8 mouse cellular contexts compared by ENCODE assay signal in genomic region chr11:115249721-115250404, GRCm38 (mm10). TPM values are rescaled to one million over a fixed set of nuclear protein-coding genes. Genes with fewer than 3 reads are reported as not detected.
DNase-seq lines count a peak whose midpoint lies in the region; ATAC-seq lines count a peak whose summit lies in the region.

No protein-coding gene starts in this region.

- peaks cover 6% of the 10 kb centered on the region; the same call in 1 of the 2 replicates for H3K36me3 ChIP-seq in heart, embryonic 12.5 days
- H3K36me3 ChIP-seq in heart, embryonic 15.5 days: no peaks in the 10 kb centered on the region; the same call in 1 of the 2 replicates
- H3K36me3 ChIP-seq in liver, embryonic 15.5 days (replicated peaks): no peaks in the 10 kb centered on the region

- H3K4me3 ChIP-seq in heart, embryonic 12.5 days: peak overlapping the region; percentile 51
- H3K4me3 ChIP-seq in heart, embryonic 15.5 days: peak overlapping the region; percentile 42
- H3K4me3 ChIP-seq in liver, embryonic 15.5 days (replicated peaks): peak overlapping the region; percentile 32

- no peaks in the 10 kb centered on the region for H3K9me3 ChIP-seq in heart, embryonic 12.5 days (replicated peaks)
- no peaks in the 10 kb centered on the region for H3K9me3 ChIP-seq in heart, embryonic 15.5 days (replicated peaks)
- no peaks in the 10 kb centered on the region for H3K9me3 ChIP-seq in liver, embryonic 15.5 days (replicated peaks)

- H3K27ac ChIP-seq in heart, embryonic 12.5 days (ENCODE audit: poor library complexity, severe bottlenecking): no peak overlapping the region
- H3K27ac ChIP-seq in heart, embryonic 15.5 days: no peak overlapping the region
- H3K27ac ChIP-seq in liver, embryonic 15.5 days (replicated peaks): no peak overlapping the region

- 0 out of 2 replicates have a peak, but pooled peaks have one; percentile 23 for ATAC-seq in heart, embryonic 12.5 days (ENCODE audit: insufficient number of reproducible peaks, low FRiP score)
- no peak for ATAC-seq in heart, embryonic 15.5 days (replicated peaks; ENCODE audit: insufficient number of reproducible peaks, insufficient read depth, low FRiP score, low read depth)
- no peak for ATAC-seq in liver, embryonic 15.5 days (ENCODE audit: insufficient read depth)

- peak overlapping the region; percentile 25 for H3K9ac ChIP-seq in heart, embryonic 12.5 days
- peak overlapping the region; percentile 31; the same call in 1 of the 2 replicates for H3K9ac ChIP-seq in heart, embryonic 15.5 days
- H3K9ac ChIP-seq in liver, embryonic 15.5 days: no peak overlapping the region

- WGBS in heart, embryonic 12.5 days: 2% methylated on average over 62 of the region's 63 CpGs
- 3% methylated on average over 63 of the region's 63 CpGs for WGBS in heart, embryonic 15.5 days
- WGBS in liver, embryonic 15.5 days (ENCODE audit: insufficient replicate concordance): 4% methylated on average over 63 of the region's 63 CpGs

- peaks cover 100% of the 10 kb centered on the region for H3K27me3 ChIP-seq in heart, embryonic 12.5 days (replicated peaks)
- peaks cover 91% of the 10 kb centered on the region for H3K27me3 ChIP-seq in heart, embryonic 15.5 days
- H3K27me3 ChIP-seq in liver, embryonic 15.5 days: peaks cover 78% of the 10 kb centered on the region

- intact Hi-C loops in heart, postnatal 25 days (cut with DNase I): no loop called here

- no peak for DNase-seq in heart, postnatal 25 days (ENCODE audit: low spot score)
- DNase-seq in adrenal gland, postnatal 25 days: peak; percentile 43
- no peak for DNase-seq in MN1 (ENCODE audit: low spot score)
- no peak for DNase-seq in urinary bladder, adult 2 months (ENCODE audit: low spot score)
- DNase-seq in right cerebral cortex, postnatal 10 days (ENCODE audit: low spot score in 2 of 2): no peak

- H3K4me1 ChIP-seq in heart, embryonic 12.5 days (replicated peaks): peaks cover 26% of the 10 kb centered on the region
- H3K4me1 ChIP-seq in heart, embryonic 15.5 days (replicated peaks): peaks cover 25% of the 10 kb centered on the region
- peaks cover 15% of the 10 kb centered on the region for H3K4me1 ChIP-seq in liver, embryonic 15.5 days (replicated peaks)

- peak overlapping the region; percentile 84 for H3K4me2 ChIP-seq in heart, embryonic 12.5 days
- H3K4me2 ChIP-seq in heart, embryonic 15.5 days: peak overlapping the region; percentile 70
- H3K4me2 ChIP-seq in liver, embryonic 15.5 days: peak overlapping the region; percentile 50

RNA-seq across cellular contexts. Expression of gene Grin2c, which starts 17.2 kb away (rescaled TPM):
- polyA plus RNA-seq in heart, embryonic 12.5 days (2016; fragmentation: Nextera tagmentation; extraction: Ambion mirVana): 0.15 and 0.21 TPM in 2 replicates
- under 1 TPM; 0.10 to 0.34 TPM for total RNA-seq in heart, postnatal 25 days (2021)
- 2.5 and 3.5 TPM in 2 replicates for total RNA-seq in adrenal gland, postnatal 25 days (2021)
- polyA plus RNA-seq in heart, embryonic 15.5 days (2015; fragmentation: Nextera tagmentation; extraction: Ambion mirVana): 0.10 and 0.16 TPM in 2 replicates
- 0.05 TPM in 2 replicates for polyA plus RNA-seq in liver, embryonic 15.5 days (2015; fragmentation: Nextera tagmentation; extraction: Ambion mirVana)
- polyA plus RNA-seq in urinary bladder, adult 2 months (2012; rRNA removed): 0.74 and 1.0 TPM in 2 replicates

RNA-seq across cellular contexts. Expression of gene Fdxr, which starts 27.0 kb away (rescaled TPM):
- 11.3 and 12.3 TPM in 2 replicates for polyA plus RNA-seq in heart, embryonic 12.5 days (2016; fragmentation: Nextera tagmentation; extraction: Ambion mirVana)
- 1 to 10 TPM; 7.9 to 8.2 TPM for total RNA-seq in heart, postnatal 25 days (2021)
- total RNA-seq in adrenal gland, postnatal 25 days (2021): 1,338 and 1,408 TPM in 2 replicates
- 10.5 and 12.4 TPM in 2 replicates for polyA plus RNA-seq in heart, embryonic 15.5 days (2015; fragmentation: Nextera tagmentation; extraction: Ambion mirVana)
- 19.5 and 21.1 TPM in 2 replicates for polyA plus RNA-seq in liver, embryonic 15.5 days (2015; fragmentation: Nextera tagmentation; extraction: Ambion mirVana)
- 10.9 and 11.6 TPM in 2 replicates for polyA plus RNA-seq in urinary bladder, adult 2 months (2012; rRNA removed)

RNA-seq across cellular contexts. Expression of gene Fads6, which starts 47.6 kb away (rescaled TPM):
- 0.51 and 0.86 TPM in 2 replicates for polyA plus RNA-seq in heart, embryonic 12.5 days (2016; fragmentation: Nextera tagmentation; extraction: Ambion mirVana)
- total RNA-seq in heart, postnatal 25 days (2021): 1 to 10 TPM; 1.1 to 1.5 TPM
- total RNA-seq in adrenal gland, postnatal 25 days (2021): 75.5 and 93.9 TPM in 2 replicates
- 0.55 and 0.67 TPM in 2 replicates for polyA plus RNA-seq in heart, embryonic 15.5 days (2015; fragmentation: Nextera tagmentation; extraction: Ambion mirVana)
- 3.4 and 4.1 TPM in 2 replicates for polyA plus RNA-seq in liver, embryonic 15.5 days (2015; fragmentation: Nextera tagmentation; extraction: Ambion mirVana)
- 0.99 and 1.1 TPM in 2 replicates for polyA plus RNA-seq in urinary bladder, adult 2 months (2012; rRNA removed)

RNA-seq across cellular contexts. Expression of gene Otop2, which starts 57.1 kb away (rescaled TPM):
- polyA plus RNA-seq in heart, embryonic 12.5 days (2016; fragmentation: Nextera tagmentation; extraction: Ambion mirVana): not detected in 2 replicates
- total RNA-seq in heart, postnatal 25 days (2021): not detected
- total RNA-seq in adrenal gland, postnatal 25 days (2021): not detected in 2 replicates
- polyA plus RNA-seq in heart, embryonic 15.5 days (2015; fragmentation: Nextera tagmentation; extraction: Ambion mirVana): 0.08 TPM in 1 of 2 replicates, not detected in the other
- not detected in 2 replicates for polyA plus RNA-seq in liver, embryonic 15.5 days (2015; fragmentation: Nextera tagmentation; extraction: Ambion mirVana)
- polyA plus RNA-seq in urinary bladder, adult 2 months (2012; rRNA removed): not detected in 2 replicates
